Mouse (Mus musculus) limb, embryonic 14.5 days (tissue): Measurements from ENCODE around the gene Pak2. TPM values are rescaled to one million over a fixed set of nuclear protein-coding genes. Genes with fewer than 3 reads are reported as not detected.

Experiments
- ATAC-seq: fragments of 200-750 bp; cut with Nextera tagmentation; 2 replicates; pipeline ENCODE4 v1.8.0; 2017; ENCODE audit warnings: low read depth, moderate number of reproducible peaks, moderate TSS enrichment; ENCODE audit not compliant: low FRiP score
- DNase-seq: peaks from one replicate; pipeline ENCODE4 v3.0.0-alpha.2; 2015; ENCODE audit warnings: low spot score
- H3K27ac ChIP-seq: fragments of 300-500 bp; sonication (generic); replicated peaks from 2 replicates; pipeline ENCODE4 v1.5.1; 2014; ENCODE audit warnings: low read depth, mild to moderate bottlenecking, low read length, moderate library complexity, mixed read lengths
- H3K27me3 ChIP-seq: fragments of 300-500 bp; sonication (generic); 2 replicates; pipeline ENCODE4 v1.6.1; 2014; ENCODE audit warnings: low read length, mixed read lengths; ENCODE audit not compliant: control insufficient read depth, insufficient read depth
- H3K36me3 ChIP-seq: fragments of 300-500 bp; sonication (generic); 2 replicates; pipeline ENCODE4 v1.6.1; 2014; ENCODE audit warnings: mild to moderate bottlenecking, low read length, moderate library complexity, mixed read lengths; ENCODE audit not compliant: control insufficient read depth, insufficient read depth
- H3K4me1 ChIP-seq: fragments of 300-500 bp; sonication (generic); 2 replicates; pipeline ENCODE4 v1.6.1; 2014; ENCODE audit warnings: antibody characterized with exemption, low read length, mixed read lengths; ENCODE audit not compliant: control insufficient read depth, insufficient read depth
- H3K4me2 ChIP-seq: fragments of 300-500 bp; sonication (generic); replicated peaks from 2 replicates; pipeline ENCODE4 v1.6.1; 2014; ENCODE audit warnings: low read depth, mild to moderate bottlenecking, low read length, moderate library complexity; ENCODE audit not compliant: severe bottlenecking
- H3K4me3 ChIP-seq: fragments of 300-500 bp; sonication (generic); replicated peaks from 2 replicates; pipeline ENCODE4 v1.5.1; 2014; ENCODE audit warnings: low read length
- H3K9ac ChIP-seq: fragments of 300-500 bp; sonication (generic); 2 replicates; pipeline ENCODE4 v1.6.1; 2014; ENCODE audit warnings: mild to moderate bottlenecking, low read depth, low read length, moderate library complexity; ENCODE audit not compliant: severe bottlenecking
- H3K9me3 ChIP-seq: fragments of 300-500 bp; sonication (generic); 2 replicates; pipeline ENCODE4 v1.6.1; 2016; ENCODE audit warnings: low read length; ENCODE audit not compliant: control insufficient read depth
- POLR2A ChIP-seq: fragments of 200-500 bp; IDR thresholded peaks from 2 replicates; pipeline ENCODE4 v1.8.0; 2012; ENCODE audit warnings: inconsistent platforms, mild to moderate bottlenecking, moderate library complexity, borderline replicate concordance; ENCODE audit not compliant: insufficient read depth, insufficient read length; ENCODE audit errors: extremely low read depth
- WGBS: fragments of 180-500 bp; shearing (Covaris S2); extraction: QIAGEN DNeasy Blood & Tissue Kit; methylation state at CpG from one replicate; pipeline ENCODE4 v1.1.7; 2014; 5-methylcytosine and 5-hydroxymethylcytosine counted together
- polyA plus RNA-seq, 2 experiments: library from polyadenylated mRNA; depleted of rRNA in 1 of 2; stranded (reverse) in 1 of 2; unstranded in 1 of 2; fragments of >200 nt; fragmentation: Nextera tagmentation in 1 of 2; extraction: Ambion mirVana in 1 of 2; gene quantifications; 2 replicates each; pipeline versions ENCODE4 v1.2.1 to v1.2.3; 2012 to 2014

Gene Pak2
- polyA plus RNA-seq, 2 experiments = 26.5 to 35.8 TPM

DNA sequence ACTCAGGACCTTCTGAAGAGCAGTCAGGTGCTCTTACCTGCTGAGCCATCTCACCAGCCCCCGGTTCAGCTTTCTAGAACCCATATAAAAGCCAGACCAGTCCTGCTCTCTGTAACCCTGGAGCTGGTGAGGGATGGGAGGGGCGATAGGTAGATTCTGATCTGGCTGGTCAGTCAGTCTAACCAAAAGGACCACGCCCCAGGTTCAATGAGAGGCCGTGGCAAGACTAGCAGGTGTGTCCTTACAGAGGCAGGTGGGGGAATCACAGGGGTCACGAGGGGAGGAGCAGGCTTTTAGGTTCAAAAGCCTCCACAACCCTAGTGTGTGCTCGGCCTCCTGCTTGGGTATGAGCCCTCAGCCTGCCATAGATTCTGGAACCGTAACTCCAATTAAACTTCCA is 12.3 kb upstream of the Pak2 start:
- H3K4me3 ChIP-seq = no peak overlapping the region
- no peak for TF ChIP-seq POLR2A
- H3K27me3 ChIP-seq = no peaks in the 10 kb centered on the region
- no peak overlapping the region for H3K4me2 ChIP-seq
- DNase-seq = no peak
- H3K36me3 ChIP-seq = peaks cover 68% of the 10 kb centered on the region
- no peak overlapping the region for H3K9ac ChIP-seq
- no peaks in the 10 kb centered on the region for H3K9me3 ChIP-seq
- ATAC-seq = no peak
- H3K4me1 ChIP-seq = no peaks in the 10 kb centered on the region
- no peak overlapping the region for H3K27ac ChIP-seq
- 96% methylated on average over 7 of the region's 7 CpGs for WGBS

DNA sequence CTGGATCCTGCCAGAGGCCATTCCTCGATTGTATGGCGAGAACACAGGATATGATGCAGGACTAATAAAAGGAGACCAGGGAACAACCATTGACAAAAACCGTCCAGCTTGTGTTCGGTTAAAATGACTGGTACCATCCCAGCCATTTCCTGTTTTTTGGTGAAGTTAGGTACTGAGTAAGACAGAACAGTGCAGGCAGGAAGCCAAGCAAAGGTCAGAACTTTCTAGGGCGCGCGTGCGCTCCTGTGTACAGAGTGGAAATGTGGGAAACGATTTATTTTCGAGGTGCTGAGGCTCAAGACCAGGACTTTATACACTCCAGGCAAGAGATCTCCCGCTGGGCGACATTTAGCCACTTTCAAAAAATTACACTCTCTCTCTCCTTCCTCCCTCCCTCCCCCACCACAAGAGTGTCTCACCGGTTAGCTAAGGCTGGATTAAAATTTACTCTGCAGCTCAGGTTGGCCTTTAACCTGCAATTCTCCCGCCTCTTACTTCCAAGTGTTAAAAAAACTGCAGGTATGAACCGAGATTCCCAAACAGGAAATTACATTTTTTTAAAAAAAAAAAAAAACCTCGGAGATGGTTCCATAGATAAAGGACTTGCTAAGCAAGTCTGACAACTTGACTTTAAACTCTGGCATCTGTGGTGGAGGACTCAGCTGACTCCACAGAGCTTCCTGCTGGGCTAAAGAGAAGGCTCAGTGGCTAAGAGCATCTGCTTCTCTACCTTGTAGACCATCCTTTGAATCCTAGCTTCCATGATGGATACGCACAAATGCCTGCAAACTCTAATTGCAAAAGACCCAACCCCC is 8.7 kb upstream of the Pak2 start:
- peaks cover 81% of the 10 kb centered on the region for H3K36me3 ChIP-seq
- no peak for TF ChIP-seq POLR2A
- H3K4me1 ChIP-seq = no peaks in the 10 kb centered on the region
- no peaks in the 10 kb centered on the region for H3K9me3 ChIP-seq
- no peak overlapping the region for H3K9ac ChIP-seq
- no peak overlapping the region for H3K27ac ChIP-seq
- no peak overlapping the region for H3K4me3 ChIP-seq
- no peak for DNase-seq
- no peak overlapping the region for H3K4me2 ChIP-seq
- ATAC-seq = no peak
- H3K27me3 ChIP-seq = no peaks in the 10 kb centered on the region
- WGBS = 72% methylated on average over 17 of the region's 17 CpGs

DNA sequence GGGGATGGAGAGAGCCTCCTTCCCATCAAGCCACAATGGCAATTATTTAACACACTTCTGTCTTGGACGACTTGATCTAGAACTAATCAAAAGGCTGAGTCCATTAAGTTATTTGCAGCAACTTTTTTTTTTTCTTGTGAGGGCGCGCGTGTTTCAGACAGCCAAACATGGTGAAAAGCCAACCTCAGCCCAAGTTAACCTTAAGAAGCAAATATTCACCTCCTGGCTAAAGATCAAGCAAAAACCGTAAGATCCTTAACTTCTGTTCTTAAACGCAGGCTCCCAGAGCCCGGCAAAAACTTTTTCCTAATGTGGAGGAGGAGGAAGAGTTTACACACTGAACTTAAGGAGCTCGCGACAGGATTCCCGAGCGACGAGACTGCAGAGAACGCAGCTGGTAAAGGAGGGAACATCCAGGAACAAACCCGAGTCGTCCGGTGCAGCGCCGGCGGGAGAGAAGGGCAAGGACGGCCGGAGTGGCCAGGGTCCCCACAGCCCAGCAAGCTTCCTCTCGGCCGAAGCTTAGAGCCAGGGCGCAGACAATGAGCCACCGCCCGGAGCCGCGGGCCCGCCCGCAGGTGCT is 643 bp downstream of the Pak2 start:
- no peak for ATAC-seq
- peak overlapping the region; percentile 79 for H3K4me2 ChIP-seq
- WGBS = 4% methylated on average over 30 of the region's 30 CpGs
- H3K9me3 ChIP-seq = no peaks in the 10 kb centered on the region
- TF ChIP-seq POLR2A = no peak
- H3K27me3 ChIP-seq = no peaks in the 10 kb centered on the region
- H3K36me3 ChIP-seq = peaks cover 7% of the 10 kb centered on the region
- peak overlapping the region; percentile 95 for H3K27ac ChIP-seq
- H3K4me1 ChIP-seq = peaks cover 19% of the 10 kb centered on the region
- H3K4me3 ChIP-seq = peak overlapping the region; percentile 82
- H3K9ac ChIP-seq = peak overlapping the region; percentile 98
- DNase-seq = peak; percentile 28

DNA sequence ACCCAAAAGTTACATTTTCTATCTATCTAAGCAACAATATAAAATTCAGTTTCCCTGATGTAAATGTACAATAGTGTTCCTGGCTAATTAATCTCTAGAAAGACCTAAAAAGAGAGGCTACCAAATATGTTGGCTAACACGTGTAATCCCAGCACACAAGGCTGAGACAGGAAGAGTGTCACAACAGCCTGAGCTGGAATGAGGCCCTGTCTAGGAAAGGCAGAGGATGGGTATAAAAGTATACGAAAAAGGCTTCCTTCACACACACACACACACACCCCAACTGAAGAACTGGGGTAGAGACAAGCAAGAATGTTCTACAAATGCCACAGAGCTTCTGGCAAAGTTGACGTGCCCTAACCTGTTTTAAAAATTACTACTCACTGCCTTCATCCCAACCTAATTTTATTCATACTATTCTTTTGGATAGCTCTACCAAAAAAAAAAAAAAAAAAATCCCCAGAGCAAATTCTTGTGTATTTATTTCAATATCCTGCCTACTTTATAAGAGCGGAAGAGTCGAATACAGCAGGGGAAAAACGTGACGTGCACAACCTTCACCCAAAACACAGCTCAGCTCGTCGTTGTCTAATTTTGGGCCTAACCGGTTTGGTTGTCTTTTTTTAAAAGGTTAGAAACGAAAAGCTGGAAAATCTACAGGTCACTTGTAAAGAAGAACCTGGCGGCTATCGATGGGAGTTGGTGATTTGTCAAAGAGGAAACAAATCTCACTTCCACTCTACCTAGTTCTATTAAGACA is 1.3 kb downstream of the Pak2 start:
- peaks cover 19% of the 10 kb centered on the region for H3K4me1 ChIP-seq
- H3K9me3 ChIP-seq = no peaks in the 10 kb centered on the region
- H3K9ac ChIP-seq = peak overlapping the region; percentile 98
- no peaks in the 10 kb centered on the region for H3K27me3 ChIP-seq
- ATAC-seq (no peak), DNase-seq (no peak)
- peak overlapping the region; percentile 79 for H3K4me2 ChIP-seq
- WGBS = 4% methylated on average over 13 of the region's 13 CpGs
- H3K36me3 ChIP-seq = peaks cover 5% of the 10 kb centered on the region; the same call in 1 of the 2 replicates
- H3K27ac ChIP-seq = no peak overlapping the region; the same call in 1 of the 2 replicates
- no peak for TF ChIP-seq POLR2A
- peak overlapping the region; percentile 82 for H3K4me3 ChIP-seq

DNA sequence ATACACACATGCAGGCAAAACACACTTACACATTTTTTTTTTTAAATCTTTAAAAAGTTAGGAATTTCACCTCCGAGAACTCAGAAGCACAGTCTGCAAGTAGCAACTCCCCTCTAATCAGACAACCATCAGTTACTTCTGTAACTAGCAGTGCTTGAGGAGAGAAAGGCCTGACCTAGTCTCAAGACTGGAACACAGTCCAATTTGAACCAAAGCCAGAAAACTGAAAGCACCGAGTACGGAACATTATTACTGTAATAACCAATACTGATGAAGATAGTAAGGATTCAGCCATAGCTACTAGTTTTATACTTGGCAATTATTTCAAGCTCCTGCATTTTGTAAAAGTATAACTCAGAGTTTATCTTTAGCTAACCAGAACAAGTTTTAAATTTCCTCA is 2.7 kb downstream of the Pak2 start:
- no peak for DNase-seq
- H3K27me3 ChIP-seq = no peaks in the 10 kb centered on the region
- ATAC-seq = no peak
- H3K4me1 ChIP-seq = peaks cover 19% of the 10 kb centered on the region
- no peak for TF ChIP-seq POLR2A
- no peaks in the 10 kb centered on the region for H3K9me3 ChIP-seq
- no peaks in the 10 kb centered on the region; the same call in 1 of the 2 replicates for H3K36me3 ChIP-seq
- H3K4me3 ChIP-seq = no peak overlapping the region
- H3K27ac ChIP-seq = no peak overlapping the region
- 54% methylated on average over 3 of the region's 3 CpGs for WGBS
- no peak overlapping the region for H3K4me2 ChIP-seq
- no peak overlapping the region for H3K9ac ChIP-seq
